Mouse (Mus musculus) kidney, embryonic 15.5 days (tissue): ENCODE measurements around the gene Swt1. TPM values are rescaled to one million over a fixed set of nuclear protein-coding genes. Genes with fewer than 3 reads are reported as not detected.
"Not testable (repeated sequence)": the region's sequence is repeated elsewhere in the genome, so short reads cannot be mapped to it uniquely, and the experiment has no call there.

ENCODE experiments used
- ATAC-seq: fragments of 200-750 bp; cut with Nextera tagmentation; replicated peaks from 2 replicates; pipeline ENCODE4 v1.8.0; 2017; ENCODE audit warnings: moderate TSS enrichment; ENCODE audit not compliant: low FRiP score
- H3K27ac ChIP-seq: fragments of 300-500 bp; sonication (generic); 2 replicates; pipeline ENCODE4 v1.5.1; 2015; ENCODE audit warnings: mild to moderate bottlenecking, inconsistent platforms
- H3K27me3 ChIP-seq: fragments of 300-500 bp; sonication (generic); 2 replicates; pipeline ENCODE4 v1.6.1; 2015; ENCODE audit warnings: inconsistent platforms
- H3K36me3 ChIP-seq: fragments of 300-500 bp; sonication (generic); 2 replicates; pipeline ENCODE4 v1.6.1; 2015; ENCODE audit warnings: inconsistent platforms
- H3K4me1 ChIP-seq: fragments of 300-500 bp; sonication (generic); 2 replicates; pipeline ENCODE4 v1.6.1; 2015; ENCODE audit warnings: inconsistent platforms
- H3K4me2 ChIP-seq: fragments of 300-500 bp; sonication (generic); 2 replicates; pipeline ENCODE4 v1.6.1; 2015; ENCODE audit warnings: moderate library complexity, mild to moderate bottlenecking, inconsistent platforms
- H3K4me3 ChIP-seq: fragments of 300-500 bp; sonication (generic); replicated peaks from 2 replicates; pipeline ENCODE4 v1.5.1; 2015; ENCODE audit warnings: mild to moderate bottlenecking, inconsistent platforms
- H3K9ac ChIP-seq: fragments of 300-500 bp; sonication (generic); 2 replicates; pipeline ENCODE4 v1.6.1; 2015; ENCODE audit warnings: mild to moderate bottlenecking, inconsistent platforms
- H3K9me3 ChIP-seq: fragments of 300-500 bp; sonication (generic); replicated peaks from 2 replicates; pipeline ENCODE4 v1.6.1; 2016; ENCODE audit warnings: inconsistent platforms
- WGBS: fragments of 180-500 bp; shearing (Covaris S2); methylation state at CpG from one replicate; pipeline ENCODE4 v1.1.7; 2015; ENCODE audit warnings: mixed read lengths; 5-methylcytosine and 5-hydroxymethylcytosine counted together
- polyA plus RNA-seq: library from polyadenylated mRNA; unstranded; fragments of >200 nt; fragmentation: Nextera tagmentation; extraction: Ambion mirVana; gene quantifications from 2 replicates; pipeline ENCODE4 v1.2.1, GENCODE M21; 2015

Swt1 gene
- 27.4 and 30.5 TPM in 2 replicates for polyA plus RNA-seq

DNA sequence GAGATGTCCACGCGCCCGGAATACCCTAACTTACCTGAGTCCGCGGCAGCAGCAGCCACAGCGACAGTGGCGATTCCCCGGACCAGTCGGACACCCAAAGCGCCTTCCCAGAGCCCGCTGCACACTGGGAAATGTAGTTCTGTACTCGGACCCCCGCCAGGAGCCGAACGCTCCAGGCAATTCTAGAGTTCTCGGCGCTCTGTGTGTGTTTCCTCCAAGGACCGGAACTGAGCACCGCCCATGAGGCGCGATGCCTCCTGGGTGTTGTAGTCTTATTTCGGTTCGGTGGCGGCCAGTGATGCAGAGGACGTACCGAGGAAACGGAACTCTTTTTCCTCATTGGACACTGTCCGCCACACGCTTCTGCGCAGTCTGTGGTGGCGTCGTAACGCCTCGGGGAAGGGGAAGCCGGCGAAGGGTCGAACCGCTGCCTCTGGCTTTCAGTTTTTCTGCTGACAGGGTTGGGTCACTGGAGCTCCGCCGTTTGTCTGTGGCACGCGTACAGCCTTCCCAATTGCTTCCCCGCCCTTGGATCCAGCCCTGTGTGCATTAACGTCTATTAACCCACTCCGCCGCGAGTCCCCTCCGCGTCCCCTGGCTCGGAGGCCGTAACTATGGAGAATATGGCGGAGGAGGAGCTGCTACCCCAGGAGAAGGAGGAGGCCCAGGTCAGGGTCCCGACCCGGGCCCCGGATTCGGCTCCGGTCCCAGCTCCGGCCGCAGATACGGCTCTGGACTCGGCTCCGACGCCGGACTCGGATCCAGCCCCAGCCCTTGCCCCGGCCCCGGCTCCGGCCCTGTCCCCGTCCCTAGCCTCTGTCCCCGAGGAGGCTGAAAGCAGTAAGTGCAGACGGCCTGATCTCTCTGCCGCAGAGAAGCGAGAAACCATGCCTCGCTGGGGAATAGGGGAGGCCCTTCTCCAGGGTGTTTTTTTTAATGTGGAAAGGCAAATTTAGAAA lies at the start of gene Swt1, which contains the start of gene Trmt1l:
Swt1 (minus strand) TSS at position 193 of the 959 bp plus-strand sequence.
Trmt1l (plus strand) TSS at position 280 of the 959 bp plus-strand sequence.
- Histone ChIP-seq H3K36me3 (peaks cover 4% of the 10 kb centered on the region; the same call in 1 of the 2 replicates), H3K27me3 (no peaks in the 10 kb centered on the region), H3K27ac (peak within 1 kb of the TSS; percentile 95), H3K4me3 (peak within 1 kb of the TSS; percentile 72), H3K9ac (peak within 1 kb of the TSS; percentile 81), H3K4me1 (peaks cover 14% of the 10 kb centered on the region), H3K9me3 (no peaks in the 10 kb centered on the region), H3K4me2 (peak within 1 kb of the TSS; percentile 59)
- peak; percentile 100 for ATAC-seq
- WGBS, result under 1% methylated on average over 74 of the region's 74 CpGs

DNA sequence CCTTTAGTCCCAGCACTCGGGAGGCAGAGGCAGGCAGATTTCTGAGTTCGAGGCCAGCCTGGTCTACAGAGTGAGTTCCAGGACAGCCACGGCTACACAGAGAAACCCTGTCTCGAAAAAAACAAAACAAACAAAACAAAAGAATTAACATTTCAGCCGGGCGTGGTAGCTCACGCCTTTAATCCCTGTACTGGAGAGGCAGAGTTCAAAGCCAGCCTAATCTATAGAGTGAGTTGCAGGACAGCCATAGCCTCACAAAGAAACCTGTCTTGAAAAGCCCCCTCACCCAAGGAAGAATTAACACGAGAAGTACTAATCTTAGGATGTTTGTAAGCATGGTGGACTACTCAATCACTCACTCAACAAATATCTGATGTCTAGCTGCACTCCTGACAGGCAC lies 44.1 kb upstream of the Swt1 start:
- not testable (repeated sequence) for H3K4me1 ChIP-seq, H3K9me3 ChIP-seq, H3K4me2 ChIP-seq, H3K27ac ChIP-seq, H3K27me3 ChIP-seq, H3K4me3 ChIP-seq, H3K9ac ChIP-seq, ATAC-seq
- 92% methylated on average over 8 of the region's 8 CpGs for WGBS
- H3K36me3 ChIP-seq, result peaks cover 80% of the 10 kb centered on the region

GRCm38 (mm10) chr1:151471429-151471828 lies 43.2 kb upstream of the Swt1 start:
- Histone ChIP-seq H3K27ac (no peak overlapping the region), H3K4me3 (no peak overlapping the region), H3K27me3 (no peaks in the 10 kb centered on the region), H3K36me3 (peaks cover 71% of the 10 kb centered on the region), H3K4me1 (0 out of 2 replicates have a peak, but pooled peaks cover 3% of the 10 kb centered on the region), H3K9ac (no peak overlapping the region), H3K9me3 (no peaks in the 10 kb centered on the region), H3K4me2 (no peak overlapping the region)
- no peak for ATAC-seq
- WGBS, result 52% methylated on average over 7 of the region's 7 CpGs

- no peak for ATAC-seq
- peaks cover 27% of the 10 kb centered on the region for H3K36me3 ChIP-seq
- H3K9ac ChIP-seq, result no peak overlapping the region
- 0 out of 2 replicates have a peak, but pooled peaks cover 5% of the 10 kb centered on the region for H3K4me1 ChIP-seq
- H3K4me3 ChIP-seq, result no peak overlapping the region
- no peaks in the 10 kb centered on the region for H3K9me3 ChIP-seq
- H3K27me3 ChIP-seq, result no peaks in the 10 kb centered on the region
- no peak overlapping the region for H3K4me2 ChIP-seq
- H3K27ac ChIP-seq, result no peak overlapping the region
- WGBS, result 88% methylated on average over 4 of the region's 4 CpGs
Observed at GRCm38 (mm10) chr1:151466571-151466970, 38.3 kb upstream of the Swt1 start.

DNA sequence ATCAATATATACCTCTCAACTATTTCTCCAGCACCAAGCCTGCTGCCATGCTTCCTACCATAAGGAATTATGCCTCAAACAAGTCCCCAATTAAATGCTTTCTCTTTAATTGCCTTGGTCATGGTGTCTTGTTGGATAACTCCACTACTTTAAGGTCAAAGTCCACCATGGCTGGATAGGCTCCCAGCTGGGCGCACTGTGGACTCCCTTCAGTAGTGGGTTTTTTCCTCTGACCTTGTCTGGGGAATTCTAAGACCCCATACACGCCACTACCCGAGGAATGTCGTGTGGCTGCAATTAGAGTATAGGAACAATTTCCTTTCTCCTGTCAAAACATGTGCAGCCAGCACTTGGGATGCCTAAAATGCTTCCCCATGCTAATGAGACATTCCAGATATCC lies 36.7 kb upstream of the Swt1 start:
- Histone ChIP-seq H3K4me1 (0 out of 2 replicates have a peak, but pooled peaks cover 3% of the 10 kb centered on the region), H3K4me2 (no peak overlapping the region), H3K9me3 (no peaks in the 10 kb centered on the region), H3K4me3 (no peak overlapping the region), H3K27me3 (no peaks in the 10 kb centered on the region), H3K9ac (no peak overlapping the region), H3K36me3 (peaks cover 31% of the 10 kb centered on the region), H3K27ac (no peak overlapping the region)
- WGBS, result 48% methylated on average over 4 of the region's 4 CpGs
- no peak for ATAC-seq

DNA sequence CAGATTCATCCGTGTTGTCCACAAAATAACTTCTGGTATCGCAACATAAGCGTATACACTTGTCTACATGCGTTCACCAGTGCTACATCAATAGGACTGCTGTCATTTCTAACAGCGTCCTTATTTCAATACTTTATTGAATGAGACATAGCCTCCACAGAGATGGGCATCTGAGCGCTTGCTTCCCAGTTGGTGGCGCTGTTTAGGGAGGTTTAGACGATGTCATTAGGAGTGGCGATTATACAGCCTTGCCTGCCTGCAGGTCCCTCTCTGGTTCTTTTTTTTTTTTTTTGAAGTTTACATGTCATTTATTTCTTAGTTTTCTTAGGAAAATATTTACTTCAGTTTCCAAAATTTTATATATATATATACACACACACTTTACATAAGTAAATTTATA lies 33.0 kb upstream of the Swt1 start:
- H3K4me3 ChIP-seq, result no peak overlapping the region
- peaks cover 47% of the 10 kb centered on the region for H3K36me3 ChIP-seq
- H3K27me3 ChIP-seq, result no peaks in the 10 kb centered on the region
- H3K9me3 ChIP-seq, result no peaks in the 10 kb centered on the region
- H3K4me2 ChIP-seq, result no peak overlapping the region
- H3K4me1 ChIP-seq, result 0 out of 2 replicates have a peak, but pooled peaks cover 3% of the 10 kb centered on the region
- 81% methylated on average over 9 of the region's 9 CpGs for WGBS
- ATAC-seq, result no peak
- no peak overlapping the region for H3K9ac ChIP-seq
- H3K27ac ChIP-seq, result no peak overlapping the region

DNA sequence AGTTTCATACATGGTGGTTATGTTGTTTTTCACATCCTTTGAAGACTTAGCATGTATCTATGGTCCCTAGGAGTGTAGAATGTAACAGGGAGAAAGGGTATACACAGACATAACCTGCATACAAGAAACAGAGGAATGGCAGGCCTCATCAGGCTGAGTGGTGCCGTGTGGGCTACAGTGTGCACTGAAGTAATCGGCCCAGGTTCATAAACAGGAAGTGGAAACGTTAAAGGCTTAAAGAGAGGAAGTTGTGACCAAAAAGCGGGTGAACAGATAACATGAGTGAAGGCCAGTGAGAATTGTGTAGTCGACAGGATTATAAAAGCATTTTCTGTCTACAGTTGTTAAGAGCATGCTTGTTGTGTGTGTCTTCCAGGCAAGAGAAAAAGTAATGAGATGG lies 28.8 kb upstream of the Swt1 start:
- ATAC-seq, result no peak
- H3K36me3 ChIP-seq, result peaks cover 80% of the 10 kb centered on the region

DNA sequence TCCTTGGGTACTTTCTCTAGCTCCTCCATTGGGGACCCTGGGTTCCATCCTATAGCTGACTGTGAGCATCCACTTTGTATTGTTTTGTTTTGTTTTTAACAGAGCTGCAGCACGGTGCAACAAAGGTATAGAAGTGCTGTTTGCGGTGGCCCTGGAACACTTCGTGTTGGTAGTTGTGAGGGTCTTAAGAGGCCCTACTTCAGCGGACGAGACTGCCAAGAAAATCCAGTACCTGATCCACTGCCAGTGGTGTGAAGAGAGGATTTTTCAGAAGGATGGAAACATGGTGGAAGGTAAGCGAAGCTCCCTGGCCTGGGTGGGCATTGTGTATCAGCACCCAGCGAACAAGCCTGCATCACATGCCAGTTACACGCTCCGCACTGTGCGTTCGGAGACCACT lies 23.7 kb upstream of the Swt1 start:
- no peak for ATAC-seq
- 98% methylated on average over 11 of the region's 11 CpGs for WGBS
- no peak overlapping the region for H3K27ac ChIP-seq
- no peak overlapping the region for H3K4me2 ChIP-seq
- H3K9me3 ChIP-seq, result no peaks in the 10 kb centered on the region
- H3K4me1 ChIP-seq, result no peaks in the 10 kb centered on the region
- peaks cover 88% of the 10 kb centered on the region for H3K36me3 ChIP-seq
- H3K9ac ChIP-seq, result no peak overlapping the region
- H3K4me3 ChIP-seq, result no peak overlapping the region
- H3K27me3 ChIP-seq, result no peaks in the 10 kb centered on the region

More for the DNA sequence above, 28.8 kb upstream of the Swt1 start:
- 80% methylated on average over 5 of the region's 5 CpGs for WGBS
- Histone ChIP-seq H3K9ac (no peak overlapping the region), H3K9me3 (no peaks in the 10 kb centered on the region), H3K27me3 (no peaks in the 10 kb centered on the region), H3K27ac (no peak overlapping the region), H3K4me3 (no peak overlapping the region), H3K4me2 (no peak overlapping the region), H3K4me1 (no peaks in the 10 kb centered on the region)

GRCm38 (mm10) chr1:151450851-151451250 lies 22.6 kb upstream of the Swt1 start:
- Histone ChIP-seq H3K27ac (no peak overlapping the region), H3K27me3 (no peaks in the 10 kb centered on the region), H3K36me3 (peaks cover 89% of the 10 kb centered on the region), H3K9me3 (no peaks in the 10 kb centered on the region), H3K4me2 (no peak overlapping the region), H3K4me3 (no peak overlapping the region), H3K4me1 (no peaks in the 10 kb centered on the region), H3K9ac (no peak overlapping the region)
- WGBS, result 88% methylated on average over 2 of the region's 2 CpGs
- no peak for ATAC-seq

GRCm38 (mm10) chr1:151449866-151450265 lies 21.6 kb upstream of the Swt1 start:
- peaks cover 94% of the 10 kb centered on the region for H3K36me3 ChIP-seq
- 95% methylated on average over 10 of the region's 10 CpGs for WGBS

DNA sequence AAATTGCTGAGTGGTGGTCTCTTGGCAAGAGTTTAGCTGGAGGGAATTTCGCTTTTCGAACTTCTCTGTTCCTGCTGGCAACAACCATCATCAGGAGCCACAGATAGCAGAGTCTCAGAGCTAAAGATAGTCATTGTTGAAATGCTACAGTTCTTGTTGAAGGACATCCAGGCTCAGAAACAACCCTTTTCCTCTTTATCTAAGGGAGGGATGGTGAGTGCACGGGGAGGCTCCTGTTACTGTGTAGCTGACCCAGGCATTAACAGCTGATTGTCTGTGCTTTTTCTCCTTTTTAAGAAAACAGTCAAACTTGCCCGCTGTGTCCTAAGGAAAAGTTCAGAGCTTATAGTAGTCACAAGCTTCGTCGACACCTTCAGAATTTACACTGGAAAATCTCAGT lies 7.2 kb upstream of the Swt1 start:
- Histone ChIP-seq H3K27ac (no peak overlapping the region), H3K27me3 (no peaks in the 10 kb centered on the region), H3K4me2 (no peak overlapping the region), H3K9ac (no peak overlapping the region), H3K9me3 (no peaks in the 10 kb centered on the region), H3K36me3 (peaks cover 65% of the 10 kb centered on the region), H3K4me3 (no peak overlapping the region), H3K4me1 (no peaks in the 10 kb centered on the region)
- no peak for ATAC-seq
- 93% methylated on average over 6 of the region's 6 CpGs for WGBS

More at GRCm38 (mm10) chr1:151449866-151450265, 21.6 kb upstream of the Swt1 start:
- Histone ChIP-seq H3K27ac (no peak overlapping the region), H3K27me3 (no peaks in the 10 kb centered on the region), H3K4me3 (no peak overlapping the region), H3K9ac (no peak overlapping the region), H3K4me2 (no peak overlapping the region), H3K9me3 (no peaks in the 10 kb centered on the region), H3K4me1 (no peaks in the 10 kb centered on the region)
- ATAC-seq, result no peak

GRCm38 (mm10) chr1:151429316-151429715 lies 1.1 kb upstream of the Swt1 start:
- H3K4me2 ChIP-seq, result peak overlapping the region; percentile 59
- peak overlapping the region; percentile 72 for H3K4me3 ChIP-seq
- peak overlapping the region; percentile 81 for H3K9ac ChIP-seq
- no peaks in the 10 kb centered on the region for H3K9me3 ChIP-seq
- no peaks in the 10 kb centered on the region for H3K27me3 ChIP-seq
- H3K4me1 ChIP-seq, result peaks cover 14% of the 10 kb centered on the region
- peak overlapping the region; percentile 95 for H3K27ac ChIP-seq
- WGBS, result 35% methylated on average over 9 of the region's 9 CpGs
- H3K36me3 ChIP-seq, result peaks cover 10% of the 10 kb centered on the region
- no peak for ATAC-seq
